In the genomic region with DNA sequence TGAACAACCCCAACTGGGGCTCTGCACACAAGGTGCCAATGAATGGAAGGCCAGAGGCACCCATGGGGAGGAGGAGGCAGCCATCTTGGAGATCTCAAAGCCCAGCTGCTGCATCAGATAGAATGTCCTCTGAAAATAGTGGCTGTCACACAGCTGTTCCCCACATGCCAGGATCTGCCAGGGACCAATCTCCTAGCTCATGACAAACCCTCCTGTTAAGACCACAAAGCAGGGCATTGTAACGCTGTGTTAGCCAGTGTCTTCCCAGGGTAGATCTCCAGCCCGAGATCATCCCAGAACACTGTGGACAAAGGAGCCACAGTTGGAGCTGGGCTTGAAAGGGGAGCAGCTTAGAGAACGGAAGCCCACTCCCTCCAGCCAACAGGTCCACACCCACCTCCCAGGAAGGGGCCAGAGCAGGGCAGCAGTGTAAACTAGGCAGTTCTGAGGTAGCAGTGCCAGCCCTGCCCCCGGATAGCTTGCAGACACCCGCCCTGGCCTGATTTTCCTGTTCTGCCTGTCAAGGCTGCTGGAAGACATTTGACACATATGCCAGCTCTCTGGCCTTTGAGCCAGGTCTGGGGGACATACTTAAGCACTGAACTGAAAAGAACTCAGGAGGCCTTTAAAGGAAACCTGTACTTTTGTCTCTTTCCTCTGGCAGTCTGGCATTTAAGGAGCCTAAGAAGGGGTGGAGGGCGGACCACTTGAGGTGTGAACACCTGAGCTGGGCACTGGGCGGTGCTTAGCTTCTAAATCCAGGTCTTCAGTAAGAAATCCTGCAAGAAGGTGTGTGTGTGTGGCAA, we compare ENCODE assay signal across 9 mouse cellular contexts. TPM values are rescaled to one million over a fixed set of nuclear protein-coding genes. Genes with fewer than 3 reads are reported as not detected.
DNase-seq lines count a peak whose midpoint lies in the region; ATAC-seq lines count a peak whose summit lies in the region.
"Had no signal": no experiment of that assay in that cellular context is flagged by ENCODE, and none has a peak within 500 bp of the region (broad histone marks: within the 10 kb centered on the region; RNA-seq: fewer than 3 reads in every experiment).

No protein-coding gene starts in this region.

- ATAC-seq in forebrain, embryonic 16.5 days: 0 out of 2 replicates have a peak, but pooled peaks have one; percentile 28
- ATAC-seq in forebrain, embryonic 12.5 days (ENCODE audit: low FRiP score): no peak
- no peak for ATAC-seq in megakaryocyte progenitor cell, adult 5-6 weeks (replicated peaks; ENCODE audit: poor library complexity)

- no peaks in the 10 kb centered on the region for H3K4me1 ChIP-seq in forebrain, embryonic 16.5 days (replicated peaks; ENCODE audit: control insufficient read depth, insufficient read depth, low read length)
- peaks cover 6% of the 10 kb centered on the region for H3K4me1 ChIP-seq in forebrain, embryonic 12.5 days

- H3K4me3 ChIP-seq in forebrain, embryonic 16.5 days (replicated peaks; ENCODE audit: low read length): no peak overlapping the region
- H3K4me3 ChIP-seq in forebrain, embryonic 12.5 days (replicated peaks): no peak overlapping the region

- H3K27ac ChIP-seq in forebrain, embryonic 16.5 days (ENCODE audit: low read length): no peak overlapping the region
- no peak overlapping the region for H3K27ac ChIP-seq in forebrain, embryonic 12.5 days

- 49% methylated on average over 7 of the region's 7 CpGs for WGBS in forebrain, embryonic 16.5 days
- 47% methylated on average over 7 of the region's 7 CpGs for WGBS in forebrain, embryonic 12.5 days

- no peaks in the 10 kb centered on the region for H3K27me3 ChIP-seq in forebrain, embryonic 16.5 days (replicated peaks; ENCODE audit: control insufficient read depth, insufficient read depth, low read length)
- H3K27me3 ChIP-seq in forebrain, embryonic 12.5 days: no peaks in the 10 kb centered on the region
- H3K27me3 ChIP-seq: CH12.LX had no signal

- no peaks in the 10 kb centered on the region for H3K9me3 ChIP-seq in forebrain, embryonic 16.5 days (ENCODE audit: control insufficient read depth, low read length)
- H3K9me3 ChIP-seq in forebrain, embryonic 12.5 days: no peaks in the 10 kb centered on the region

- H3K9ac ChIP-seq in forebrain, embryonic 16.5 days (replicated peaks; ENCODE audit: low read depth, low read length): no peak overlapping the region
- H3K9ac ChIP-seq in forebrain, embryonic 12.5 days: no peak overlapping the region

- H3K36me3 ChIP-seq in forebrain, embryonic 16.5 days (ENCODE audit: control insufficient read depth, insufficient read depth): no peaks in the 10 kb centered on the region
- no peaks in the 10 kb centered on the region for H3K36me3 ChIP-seq in forebrain, embryonic 12.5 days (replicated peaks)

- peak; percentile 33 for DNase-seq in ZHBTc4 (ENCODE audit: low read depth, low spot score)
- DNase-seq in kidney, adult 8-10 months: peak; percentile 63 to 75
- DNase-seq in lung, postnatal 25 days (ENCODE audit: low spot score): peak; percentile 73
- DNase-seq in thymus, postnatal 36 days: no peak
- DNase-seq in embryo, embryonic 11 days: no peak

- no peak overlapping the region for H3K4me2 ChIP-seq in forebrain, embryonic 16.5 days (ENCODE audit: low read length)
- H3K4me2 ChIP-seq in forebrain, embryonic 12.5 days: no peak overlapping the region

RNA-seq across cellular contexts. Expression of gene Sypl, which starts 54.8 kb away (rescaled TPM):
- polyA plus RNA-seq in forebrain, embryonic 16.5 days (2015; fragmentation: Nextera tagmentation; extraction: Ambion mirVana): 37.8 and 47.8 TPM in 2 replicates
- polyA plus RNA-seq in forebrain, embryonic 12.5 days (2016; fragmentation: Nextera tagmentation; extraction: Ambion mirVana): 44.5 and 47.1 TPM in 2 replicates
- 187 and 189 TPM in 2 replicates for total RNA-seq in megakaryocyte progenitor cell, adult 5-6 weeks (2015)
- 65.5 and 71.7 TPM in 2 replicates for total RNA-seq in megakaryocyte progenitor cell, adult 5-6 weeks (2017)

Comparison
In these comparisons a context has a peak if more than half of its experiments do, and no peak if none do; other contexts are left out.
1. DNase-seq: peak in ZHBTc4 (single experiment), kidney, adult 8-10 months (2 of 2) and lung, postnatal 25 days (single experiment); none in thymus, postnatal 36 days (0 of 2) and embryo, embryonic 11 days (single experiment).